Mouse (Mus musculus) gastrocnemius, adult 8-10 months (tissue): ENCODE measurements around the gene Insig1. TPM values are rescaled to one million over a fixed set of nuclear protein-coding genes. Genes with fewer than 3 reads are reported as not detected.
A peak's percentile ranks its signal among the peaks of the same experiment; 100 is the strongest.

Source experiments
- DNase-seq, 2 experiments: peaks; one replicate each; pipeline ENCODE4 v3.0.0; 2022; ENCODE audit warnings: low spot score in 2 of 2
- total RNA-seq, 4 experiments: library from RNA; stranded (reverse); gene quantifications; 2 replicates each; pipeline ENCODE4 v1.2.4; 2022

Insig1 gene
- total RNA-seq, 4 experiments from 2014 or later: 8.7 to 13.3 (median 10.3) TPM

DNA sequence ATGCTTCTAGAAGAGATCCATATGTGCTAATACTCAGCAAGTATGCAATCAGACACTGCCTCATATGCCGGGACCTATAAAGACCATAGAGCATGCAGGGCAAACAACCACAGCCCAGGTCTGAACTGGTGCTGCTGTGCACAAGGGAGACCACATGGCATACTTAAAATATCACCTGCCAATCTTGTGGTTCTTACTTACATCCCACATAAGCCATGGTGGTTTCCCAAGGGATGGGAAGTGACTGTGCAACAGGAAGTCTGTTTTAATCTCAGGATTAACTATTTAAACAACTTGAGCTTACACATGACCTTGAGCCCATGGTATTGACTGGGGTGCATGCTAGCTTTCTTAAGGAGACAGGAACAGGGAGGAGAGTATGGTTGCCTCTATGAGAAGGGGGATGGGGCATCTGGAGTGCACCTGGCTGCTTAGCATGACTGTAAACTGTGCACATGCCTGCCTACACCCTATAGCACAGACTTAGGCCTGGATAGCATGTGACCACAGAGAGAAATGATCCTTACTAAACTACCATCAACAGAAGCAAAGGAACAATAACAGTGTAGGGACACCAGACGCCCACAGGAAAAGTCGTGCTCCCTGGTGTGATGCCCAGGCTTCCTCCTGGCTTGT is 7.1 kb upstream of the Insig1 start:
- DNase-seq: no peak

DNA sequence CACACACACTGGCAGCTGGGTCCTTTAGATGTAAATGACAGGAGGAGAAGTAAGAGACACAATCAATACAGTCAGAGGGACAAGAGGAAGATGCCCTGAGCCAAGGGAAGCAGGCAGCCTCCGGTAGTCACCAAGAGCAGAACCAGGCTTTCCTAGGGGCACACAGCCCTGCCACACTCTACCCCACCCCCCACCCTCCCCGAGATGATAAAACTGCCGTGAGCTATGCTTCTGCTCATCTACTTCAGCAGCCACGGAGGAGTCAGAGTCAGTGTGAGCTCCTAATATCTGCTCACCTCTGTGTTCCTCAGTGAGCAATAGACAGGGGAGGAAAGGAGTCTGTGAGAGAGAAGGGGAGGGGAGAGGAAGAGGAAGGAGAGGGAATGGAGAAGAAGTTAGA is 5.9 kb upstream of the Insig1 start:
- no peak for DNase-seq

DNA sequence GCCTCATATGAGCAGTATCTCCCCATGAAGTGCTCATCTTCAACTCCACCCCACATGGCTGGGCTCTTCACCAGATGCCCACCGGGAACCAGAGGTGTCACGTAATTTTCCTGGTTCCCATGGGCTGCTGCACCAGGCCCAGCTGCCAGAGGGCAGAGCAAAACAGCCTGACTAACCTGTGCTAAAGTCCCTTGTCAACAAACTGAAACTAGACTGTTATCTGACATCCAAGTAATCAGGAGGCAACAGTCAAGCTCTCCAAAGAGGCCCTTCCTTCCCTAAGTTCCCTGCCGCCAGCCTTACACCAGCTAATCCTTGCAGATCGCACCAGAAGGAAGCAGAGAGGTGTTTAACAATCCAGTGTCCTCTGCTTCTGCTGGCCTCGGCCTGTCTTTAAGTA is 4.9 kb upstream of the Insig1 start:
- no peak for DNase-seq

DNA sequence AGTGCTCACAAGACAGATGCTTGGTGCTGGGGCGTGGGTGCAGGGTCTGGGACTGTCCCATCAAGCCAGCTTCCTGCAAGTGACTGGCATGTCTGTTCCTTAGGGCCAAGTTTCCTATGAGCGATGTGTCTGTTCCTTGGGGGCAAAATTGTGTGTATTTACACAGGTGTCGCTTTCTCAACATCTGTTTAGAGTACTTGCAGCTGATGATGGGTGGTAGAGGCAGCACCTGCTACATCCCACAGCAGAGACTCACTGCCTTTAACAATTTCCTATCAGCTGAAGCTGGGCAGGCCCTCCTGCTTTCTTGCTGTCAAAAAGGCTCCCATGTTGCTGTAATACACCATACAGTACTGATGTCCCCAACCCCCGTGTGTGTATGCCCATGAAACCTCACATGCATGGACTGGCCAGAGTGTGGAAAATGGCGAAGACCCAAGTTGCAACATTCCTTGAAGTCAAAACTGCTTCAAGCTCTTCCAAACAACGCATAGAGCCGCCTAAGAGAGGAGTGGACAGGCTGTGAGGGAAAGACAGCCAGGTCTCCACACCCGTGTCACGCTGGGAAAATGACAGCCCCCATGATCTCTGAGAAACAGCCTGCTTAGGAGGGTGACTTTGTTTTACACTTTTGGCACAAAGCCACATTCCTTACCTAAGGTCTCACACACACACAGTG is 875 bp upstream of the Insig1 start:
- no peak for DNase-seq

DNA sequence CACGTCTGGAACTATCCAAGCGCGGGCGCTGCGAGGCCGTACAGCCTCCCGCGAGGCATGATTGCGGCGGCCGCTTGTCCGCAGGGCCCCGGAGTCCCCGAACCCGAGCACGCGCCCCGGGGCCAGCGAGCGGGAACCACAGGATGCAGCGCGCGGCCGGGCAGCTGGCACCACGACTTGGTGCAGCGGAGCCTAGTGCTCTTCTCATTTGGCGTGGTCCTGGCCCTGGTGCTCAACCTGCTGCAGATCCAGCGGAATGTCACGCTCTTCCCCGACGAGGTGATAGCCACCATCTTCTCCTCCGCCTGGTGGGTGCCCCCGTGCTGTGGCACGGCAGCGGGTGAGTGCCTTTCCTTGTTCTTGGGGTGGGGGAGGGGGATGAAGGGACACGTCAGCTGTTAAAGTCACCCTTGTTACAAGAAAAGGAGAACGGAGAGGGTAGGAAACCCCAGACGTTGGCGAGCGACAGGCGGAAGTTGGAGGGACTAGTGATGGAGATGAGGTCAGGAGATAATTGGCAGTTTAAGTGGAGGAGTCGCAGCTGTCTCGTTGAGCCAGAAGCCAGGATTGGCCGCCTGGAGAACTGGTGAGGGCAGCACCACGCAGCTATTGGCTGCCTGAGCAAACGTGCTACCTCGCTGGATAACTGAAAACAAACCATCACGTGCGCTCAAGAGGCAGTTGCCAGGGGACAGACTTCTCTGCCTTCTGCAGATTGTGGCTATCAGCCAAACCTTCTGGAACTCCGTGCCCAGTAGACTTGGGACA is 477 bp downstream of the Insig1 start:
- peak; percentile 66 to 75 for DNase-seq

DNA sequence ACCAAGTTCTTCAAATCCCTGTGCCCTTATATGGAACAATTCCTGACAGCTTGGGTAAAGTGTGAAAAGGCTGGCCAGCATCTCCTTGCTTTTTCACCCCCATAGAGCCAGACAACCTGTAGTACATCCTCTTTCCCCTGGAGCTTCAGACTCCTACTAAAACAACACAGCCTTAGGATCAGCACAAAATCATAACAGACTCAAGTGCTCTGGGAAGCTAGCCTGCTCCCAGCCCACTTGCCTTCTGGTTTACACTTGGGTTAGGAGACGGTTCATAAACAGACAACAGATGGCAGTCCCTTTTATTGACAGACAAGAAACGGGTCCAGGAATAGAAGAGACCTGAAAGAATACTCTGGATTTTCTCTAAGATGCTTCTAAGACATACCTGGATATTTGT is 8.3 kb downstream of the Insig1 start:
- no peak for DNase-seq

DNA sequence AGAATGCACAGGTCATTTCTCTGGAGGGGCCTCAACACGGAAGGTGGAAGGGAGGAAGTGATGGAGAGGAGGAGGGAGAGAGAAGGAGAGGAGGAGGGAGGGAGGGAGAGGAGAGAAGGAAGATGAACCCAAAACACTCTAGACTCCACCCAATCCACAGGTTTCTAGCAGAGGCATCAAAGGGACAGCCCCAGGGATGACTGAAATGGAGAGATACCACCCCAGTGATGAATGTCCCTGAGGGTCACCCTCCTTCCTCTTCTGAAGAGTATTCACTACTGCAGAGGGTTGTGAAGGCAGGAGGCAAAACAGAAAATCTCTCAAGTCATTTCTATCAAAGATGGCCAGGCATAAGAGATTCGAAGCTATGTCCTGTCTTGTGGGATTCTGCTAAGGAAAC is 10.0 kb downstream of the Insig1 start:
- DNase-seq: no peak

DNA sequence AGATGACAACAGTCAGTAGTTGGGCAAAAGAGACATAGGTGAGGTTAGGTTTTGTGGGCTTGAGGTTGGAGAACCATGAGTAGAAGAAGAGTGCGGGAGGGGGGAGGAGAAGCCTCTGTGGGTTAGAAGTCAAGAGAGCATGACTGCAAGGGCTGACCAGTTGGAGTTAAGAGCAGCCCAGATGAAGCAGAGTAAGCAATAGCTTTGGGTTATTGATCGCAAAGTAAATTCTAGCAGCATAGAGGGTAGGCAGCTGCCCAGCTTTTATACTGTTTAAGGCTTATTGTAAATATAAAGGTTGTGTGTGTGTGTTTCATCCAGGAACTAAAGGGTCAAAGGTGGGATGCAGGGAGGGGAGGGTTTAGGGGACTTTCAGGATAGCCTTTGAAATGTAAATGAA is 10.7 kb downstream of the Insig1 start:
- DNase-seq: no peak

DNA sequence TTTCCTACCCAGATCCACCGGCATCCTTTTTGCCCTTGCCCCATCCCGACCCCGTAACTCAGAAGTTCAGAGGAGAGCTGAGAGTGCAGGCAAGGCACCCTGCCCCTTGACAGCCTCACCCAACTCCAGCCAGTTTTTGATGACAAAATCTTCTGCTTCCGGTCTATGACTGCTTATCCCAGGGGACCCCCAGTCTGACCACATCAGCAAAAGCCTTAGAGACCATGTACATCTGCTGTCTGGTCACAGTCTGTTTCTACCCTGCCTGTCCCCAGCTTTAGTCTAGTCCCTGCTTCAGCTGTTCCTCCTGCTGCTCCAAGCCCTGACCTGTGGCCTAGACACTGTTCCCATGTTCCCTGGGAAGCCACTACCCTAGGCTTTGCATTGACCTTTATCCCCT is 11.1 kb downstream of the Insig1 start:
- no peak for DNase-seq

DNA sequence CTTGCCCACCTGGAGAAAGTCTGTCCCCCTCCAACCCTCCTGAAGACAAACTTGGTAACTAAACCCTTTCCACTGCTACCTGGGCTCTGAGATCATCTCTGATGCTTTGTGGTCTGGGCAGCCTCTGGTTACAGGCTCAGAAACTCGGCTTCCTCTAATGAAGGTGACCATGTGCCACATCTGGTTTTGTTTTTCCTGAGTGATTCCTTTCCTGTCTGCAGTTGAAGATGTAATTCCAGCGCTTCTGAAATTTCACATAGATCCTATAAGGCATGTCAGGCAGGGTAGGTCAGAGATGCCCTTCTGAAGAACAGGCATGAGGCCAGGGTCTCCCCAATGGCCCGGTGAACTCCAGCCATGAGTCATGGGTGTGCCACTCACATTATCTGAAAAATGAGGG is 11.6 kb downstream of the Insig1 start:
- no peak for DNase-seq

DNA sequence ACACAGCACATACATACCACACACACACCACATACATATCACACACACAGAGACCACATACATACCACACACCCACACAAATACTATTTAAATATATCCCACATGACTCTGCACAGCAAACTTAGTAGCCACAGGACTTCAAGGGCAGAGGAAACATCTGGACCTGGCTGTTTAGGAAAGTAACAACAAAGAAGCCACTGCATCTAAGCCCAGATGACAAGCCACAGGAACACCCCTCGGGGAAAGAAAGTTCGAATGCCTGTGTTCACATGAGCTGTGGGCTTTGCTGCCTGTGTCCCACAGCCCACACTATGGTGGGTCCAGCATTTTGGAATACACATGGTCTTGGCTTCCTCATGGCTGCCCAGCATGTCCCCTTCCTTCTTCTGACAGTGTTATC is 13.6 kb downstream of the Insig1 start:
- no peak for DNase-seq

DNA sequence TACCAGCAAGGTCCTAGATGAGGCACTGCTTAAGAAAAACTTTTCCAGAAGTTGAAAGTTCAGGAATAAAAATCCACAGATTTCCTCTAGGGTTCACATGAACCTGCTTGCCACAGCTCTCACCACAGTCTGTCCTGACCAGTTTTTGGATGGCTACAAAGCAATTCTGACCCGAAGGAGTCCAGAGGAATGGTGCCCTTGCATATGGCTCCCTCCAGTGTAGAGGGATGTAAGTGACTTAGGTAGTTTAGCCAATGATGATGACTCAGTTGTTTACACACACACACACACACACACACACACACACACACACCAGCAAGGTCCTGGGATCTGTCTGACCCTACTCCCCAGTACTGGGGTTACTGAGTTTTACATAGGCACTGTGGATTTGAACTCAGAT is 19.4 kb downstream of the Insig1 start:
- DNase-seq: no peak

DNA sequence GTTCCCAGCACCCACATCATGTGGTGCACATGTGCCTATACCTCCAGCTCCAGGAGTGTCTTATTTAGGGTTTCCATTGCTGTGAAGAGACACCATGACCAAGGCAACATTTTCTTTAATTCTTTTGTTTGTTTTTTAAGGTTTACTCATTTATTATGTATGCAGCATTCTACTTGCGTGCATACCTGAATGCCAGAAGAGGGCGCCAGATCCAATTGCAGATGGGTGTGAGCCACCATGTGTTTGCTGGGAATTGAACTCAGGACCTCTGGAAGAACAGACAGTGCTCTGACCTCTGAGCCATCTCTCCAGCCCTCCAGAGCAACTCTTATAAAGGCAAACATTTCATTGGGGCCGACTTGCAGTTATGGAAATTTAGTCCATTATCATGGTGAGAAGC is 21.2 kb downstream of the Insig1 start:
- no peak for DNase-seq

DNA sequence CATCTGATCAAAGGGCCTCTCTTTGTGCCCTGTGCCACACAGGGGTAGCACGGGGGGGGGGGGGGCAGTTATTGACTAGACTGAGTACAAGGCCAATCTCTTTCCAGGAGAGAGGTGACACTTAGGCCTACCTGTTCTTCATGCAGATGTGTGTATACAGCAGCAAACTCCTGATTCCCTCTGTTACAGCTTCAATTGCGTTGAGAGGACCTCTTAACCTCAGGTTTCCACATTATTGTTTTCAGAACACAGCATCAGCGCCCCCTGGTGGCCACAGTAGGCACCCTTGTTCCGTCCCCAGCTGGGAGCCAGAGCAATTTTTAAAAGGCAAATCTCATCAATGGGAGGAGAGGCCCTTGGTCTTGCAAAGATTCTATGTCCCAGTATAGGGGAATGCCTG is 22.7 kb downstream of the Insig1 start:
- DNase-seq: peak; percentile 50 to 60

DNA sequence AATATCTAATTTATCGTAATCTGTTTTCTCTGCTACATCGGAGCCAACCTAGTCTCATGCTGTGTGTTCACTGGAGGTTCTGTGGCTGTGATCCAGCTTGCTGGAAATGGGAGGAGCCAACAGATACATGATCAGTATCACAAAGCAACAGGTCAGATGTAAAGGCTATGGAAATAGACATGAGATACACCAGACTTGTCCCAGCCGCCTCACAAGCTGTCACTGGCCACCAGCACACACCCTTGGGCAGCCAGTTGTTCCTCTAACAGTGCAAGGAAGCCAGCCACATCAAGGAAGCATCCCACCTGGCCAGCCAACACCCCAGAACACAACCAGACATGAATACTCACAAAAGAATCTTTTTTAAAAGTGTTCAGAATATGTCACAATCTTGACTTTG is 23.2 kb downstream of the Insig1 start:
- DNase-seq: no peak

DNA sequence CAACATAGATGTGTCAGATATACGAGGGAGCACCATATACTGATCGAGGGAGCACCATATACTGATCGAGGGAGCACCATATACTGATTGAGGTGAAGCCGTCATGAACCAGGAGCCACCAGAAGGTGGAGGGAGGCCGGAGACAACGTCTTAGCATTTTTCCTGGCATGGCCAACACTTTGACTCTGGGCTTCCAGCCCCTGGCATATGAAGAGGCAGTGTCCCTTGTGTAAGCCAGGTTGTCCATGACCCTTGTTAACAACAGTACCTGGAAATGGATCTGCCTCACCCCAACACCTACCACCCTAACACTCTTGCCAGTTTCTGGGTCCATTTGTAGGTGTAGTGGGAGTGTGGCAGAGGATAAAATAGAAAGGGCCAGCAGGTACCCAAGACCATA is 23.7 kb downstream of the Insig1 start:
- DNase-seq: no peak

DNA sequence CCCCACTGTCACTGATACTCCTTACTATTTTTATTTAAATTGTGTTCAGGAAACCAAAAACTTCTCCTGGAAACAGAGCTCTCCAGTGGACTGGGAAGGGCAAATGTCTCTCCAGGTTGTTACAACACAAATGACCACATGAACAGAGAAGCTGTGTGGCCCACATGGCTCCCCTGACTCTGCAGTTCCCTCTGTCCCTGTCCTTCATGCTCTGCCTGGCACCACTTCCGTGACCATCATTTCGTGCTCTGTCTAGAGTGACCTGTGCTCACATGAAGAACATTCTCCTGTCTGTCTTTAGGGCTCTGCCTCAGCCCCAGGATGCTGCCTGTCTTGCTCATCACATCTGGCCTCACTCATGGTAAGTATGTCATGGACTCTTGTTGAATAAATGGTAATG is 24.5 kb downstream of the Insig1 start:
- no peak for DNase-seq

DNA sequence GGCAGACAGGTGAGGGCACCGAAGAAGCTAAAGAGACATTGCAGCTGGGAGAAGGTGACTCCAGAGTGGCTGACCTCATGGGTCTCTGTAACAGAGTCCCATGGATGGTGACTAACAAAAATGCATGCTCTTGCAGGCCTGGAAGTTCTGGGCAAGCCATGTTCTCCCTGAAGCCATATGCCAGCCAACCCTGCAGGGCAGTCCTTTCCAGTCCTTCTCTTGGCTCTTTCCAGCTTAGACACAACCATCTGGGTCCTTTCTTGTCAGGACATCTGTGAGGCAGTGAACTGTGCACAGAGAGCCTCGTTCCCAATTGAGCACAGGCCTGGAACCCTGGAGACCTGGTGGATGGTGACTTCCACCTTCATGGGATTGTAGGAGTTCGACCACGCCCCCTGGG is 35.8 kb downstream of the Insig1 start:
- no peak for DNase-seq

DNA sequence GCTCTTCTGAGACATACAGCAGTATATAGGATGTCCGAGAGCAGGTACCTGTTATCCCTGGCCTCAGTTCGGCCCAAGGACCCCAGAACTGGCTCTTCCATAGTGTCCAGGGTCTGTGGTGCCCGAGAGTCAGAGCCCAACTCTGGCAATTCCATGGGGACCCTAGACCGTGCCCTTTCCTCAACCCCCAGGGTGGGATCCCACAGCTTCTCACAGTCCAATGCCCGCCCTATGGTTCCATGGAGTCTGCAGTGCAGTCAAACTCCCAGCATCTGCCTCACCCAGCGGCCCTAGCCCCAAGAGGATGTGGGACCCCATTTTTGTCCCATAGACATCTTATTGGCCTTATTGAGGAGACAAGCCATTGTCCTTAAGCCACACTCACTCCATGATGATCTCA is 36.8 kb downstream of the Insig1 start:
- DNase-seq: no peak

DNA sequence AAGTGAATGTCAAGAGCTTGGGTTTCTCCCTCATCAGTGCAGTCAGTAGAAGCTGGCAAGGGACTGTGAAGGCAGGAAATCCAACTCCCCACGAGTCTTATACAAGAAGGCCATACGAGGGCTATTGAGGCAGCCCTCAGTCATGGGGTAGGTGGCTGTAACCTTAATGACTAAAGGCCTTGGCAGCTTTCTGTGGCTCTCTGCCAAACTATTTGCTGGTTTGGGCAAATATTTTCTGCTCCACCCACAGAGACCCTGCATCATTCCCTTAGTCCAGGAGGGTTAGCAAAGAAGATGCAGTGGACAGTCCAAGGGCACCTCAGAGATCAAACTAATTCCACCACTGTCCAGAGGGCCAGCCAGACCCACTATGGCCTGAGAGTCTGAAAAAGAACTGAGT is 39.7 kb downstream of the Insig1 start:
- no peak for DNase-seq

DNA sequence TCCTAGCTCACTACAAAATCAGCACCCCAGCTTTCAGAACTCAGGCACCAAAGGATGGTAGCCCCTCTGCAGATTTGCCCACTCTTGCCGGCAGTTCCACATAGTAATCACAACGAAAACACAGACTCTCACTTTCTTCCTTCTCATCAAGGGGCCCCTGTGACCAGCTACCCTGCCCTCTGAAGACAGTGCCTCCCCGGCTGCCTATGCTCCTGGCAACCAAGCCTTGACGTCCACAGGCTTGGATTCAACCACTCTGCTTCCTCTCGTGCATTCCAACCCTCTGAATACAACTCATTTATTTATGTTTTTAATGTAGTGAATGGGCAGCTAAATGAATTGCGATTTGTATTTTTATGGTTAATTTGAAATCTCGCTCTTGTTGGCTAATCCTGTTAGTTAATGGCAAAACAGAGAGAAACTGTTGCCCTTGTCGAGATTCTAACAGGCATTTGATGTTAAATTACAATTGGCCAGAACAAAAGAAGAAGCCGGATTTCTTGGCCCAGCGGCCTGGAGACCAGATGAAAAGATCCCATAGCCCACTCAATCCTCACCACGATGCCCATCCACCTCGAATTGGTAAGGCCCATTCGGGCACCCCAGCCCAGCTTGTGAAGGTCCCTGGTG is 46.2 kb downstream of the Insig1 start:
- no peak for DNase-seq

DNA sequence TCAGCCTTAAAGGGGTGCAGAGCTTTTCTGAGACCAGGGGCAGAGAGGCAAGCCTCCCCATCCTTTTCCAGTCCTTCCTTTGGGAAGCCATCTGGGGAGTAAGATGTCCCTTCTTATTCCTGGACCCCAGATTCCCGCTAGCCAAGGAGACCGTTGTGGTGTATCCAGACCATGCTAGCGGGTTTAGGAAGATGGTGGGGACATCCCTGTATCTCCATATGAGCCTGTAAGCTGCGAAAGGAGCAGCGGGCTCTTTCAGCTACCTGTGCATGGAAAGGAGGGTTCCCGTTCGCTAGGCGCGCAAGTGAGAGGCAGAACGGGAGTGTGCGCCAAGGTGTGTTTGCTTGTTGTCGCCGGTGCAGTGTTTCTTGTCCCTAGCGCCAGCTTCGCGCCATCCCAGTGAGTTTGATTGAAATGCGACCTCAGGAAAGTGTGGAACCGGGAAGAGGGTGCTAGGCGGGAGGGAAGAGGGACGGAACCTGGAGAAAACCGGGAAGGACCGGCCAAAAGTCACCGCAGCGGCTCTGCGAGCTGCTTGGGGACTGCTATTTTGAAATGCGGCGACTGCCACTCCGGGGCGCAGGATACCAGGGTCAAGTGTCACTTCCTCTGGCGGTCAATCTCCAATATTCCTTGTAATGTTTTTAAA is 46.8 kb downstream of the Insig1 start:
- no peak for DNase-seq
